Mouse (Mus musculus) hindbrain, postnatal 0 days (tissue): ENCODE measurements around the gene Vmn2r59. TPM values are rescaled to one million over a fixed set of nuclear protein-coding genes. Genes with fewer than 3 reads are reported as not detected.
"Not testable (repeated sequence)": the region's sequence is repeated elsewhere in the genome, so short reads cannot be mapped to it uniquely, and the experiment has no call there.

Experiments
- ATAC-seq: fragments of 200-750 bp; cut with Nextera tagmentation; 2 replicates; pipeline ENCODE4 v1.8.0; 2017; ENCODE audit warnings: mild to moderate bottlenecking, moderate TSS enrichment, moderate library complexity
- DNase-seq: peaks from one replicate; pipeline ENCODE4 v3.0.0-alpha.2; 2015; ENCODE audit warnings: low spot score
- H3K27ac ChIP-seq: fragments of 300-500 bp; sonication (generic); 2 replicates; pipeline ENCODE4 v1.5.1; 2014; ENCODE audit warnings: mild to moderate bottlenecking
- H3K27me3 ChIP-seq: fragments of 300-500 bp; sonication (generic); 2 replicates; pipeline ENCODE4 v1.6.1; 2014; ENCODE audit warnings: low read length, mixed read lengths; ENCODE audit not compliant: insufficient read depth
- H3K36me3 ChIP-seq: fragments of 300-500 bp; sonication (generic); 2 replicates; pipeline ENCODE4 v1.6.1; 2014; ENCODE audit warnings: low read length, mixed read lengths; ENCODE audit not compliant: insufficient read depth
- H3K4me1 ChIP-seq: fragments of 300-500 bp; sonication (generic); 2 replicates; pipeline ENCODE4 v1.6.1; 2014; ENCODE audit warnings: antibody characterized with exemption, low read length, mixed read lengths; ENCODE audit not compliant: insufficient read depth
- H3K4me2 ChIP-seq: fragments of 300-500 bp; sonication (generic); 2 replicates; pipeline ENCODE4 v1.6.1; 2014; ENCODE audit warnings: low read depth, mild to moderate bottlenecking, low read length, moderate library complexity, mixed read lengths
- H3K4me3 ChIP-seq: fragments of 300-500 bp; sonication (generic); 2 replicates; pipeline ENCODE4 v1.5.1; 2014; ENCODE audit warnings: low read length
- H3K9ac ChIP-seq: fragments of 300-500 bp; sonication (generic); replicated peaks from 2 replicates; pipeline ENCODE4 v1.6.1; 2014; ENCODE audit warnings: mild to moderate bottlenecking, low read length, moderate library complexity, mixed read lengths
- H3K9me3 ChIP-seq: fragments of 300-500 bp; sonication (generic); 2 replicates; pipeline ENCODE4 v1.6.1; 2016; ENCODE audit warnings: low read length, mixed read lengths
- CTCF ChIP-seq: IDR thresholded peaks from 2 replicates; pipeline ENCODE4 v1.5.1; 2016; ENCODE audit warnings: antibody characterized with exemption, control low read depth, low read depth
- WGBS: fragments of 180-500 bp; shearing (Covaris S2); extraction: QIAGEN DNeasy Blood & Tissue Kit; methylation state at CpG from one replicate; pipeline ENCODE4 v1.1.7; 2014; 5-methylcytosine and 5-hydroxymethylcytosine counted together
- polyA plus RNA-seq: library from polyadenylated mRNA; unstranded; fragments of >200 nt; fragmentation: Nextera tagmentation; extraction: Ambion mirVana; gene quantifications from 2 replicates; pipeline ENCODE4 v1.2.1, GENCODE M21; 2015
- total RNA-seq: library from RNA; depleted of rRNA; stranded (reverse); fragments of >200 nt; gene quantifications from 2 replicates; pipeline ENCODE4 v1.2.3, GENCODE M21; 2014; rRNA removed

The Vmn2r59 gene
- total RNA-seq: not detected in 2 replicates
- polyA plus RNA-seq: not detected in 2 replicates

DNA sequence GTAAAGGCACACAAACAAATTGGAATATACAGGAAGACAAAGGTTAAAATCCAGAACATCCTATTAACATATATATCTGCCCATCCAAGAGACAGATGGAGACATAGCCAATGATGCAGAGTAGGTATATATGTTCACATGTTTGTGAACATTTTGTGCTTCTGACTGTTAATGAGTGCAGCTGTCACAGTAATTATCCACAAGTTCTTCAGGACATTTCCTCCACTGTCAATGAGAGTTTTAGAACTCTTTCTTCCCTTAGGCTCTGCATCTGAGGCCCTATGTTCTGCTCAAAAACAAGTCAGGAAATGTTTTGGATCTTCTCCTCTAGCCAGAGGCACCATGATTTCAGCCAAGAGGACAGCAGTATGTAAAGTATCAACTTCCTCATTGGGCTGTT, at the start of gene Vmn2r59:
TSS of gene Vmn2r59 (minus strand) at position 101 of the 400 bp plus-strand sequence.
- Histone ChIP-seq H3K9ac (no peak within 1 kb of the TSS), H3K27ac (no peak within 1 kb of the TSS), H3K4me1 (no peaks in the 10 kb centered on the region), H3K4me2 (no peak within 1 kb of the TSS), H3K27me3 (no peaks in the 10 kb centered on the region), H3K9me3 (0 out of 2 replicates have a peak, but pooled peaks cover 3% of the 10 kb centered on the region), H3K4me3 (no peak within 1 kb of the TSS), H3K36me3 (no peaks in the 10 kb centered on the region)
- DNase-seq (no peak), ATAC-seq (no peak)
- TF ChIP-seq CTCF: no peak

DNA sequence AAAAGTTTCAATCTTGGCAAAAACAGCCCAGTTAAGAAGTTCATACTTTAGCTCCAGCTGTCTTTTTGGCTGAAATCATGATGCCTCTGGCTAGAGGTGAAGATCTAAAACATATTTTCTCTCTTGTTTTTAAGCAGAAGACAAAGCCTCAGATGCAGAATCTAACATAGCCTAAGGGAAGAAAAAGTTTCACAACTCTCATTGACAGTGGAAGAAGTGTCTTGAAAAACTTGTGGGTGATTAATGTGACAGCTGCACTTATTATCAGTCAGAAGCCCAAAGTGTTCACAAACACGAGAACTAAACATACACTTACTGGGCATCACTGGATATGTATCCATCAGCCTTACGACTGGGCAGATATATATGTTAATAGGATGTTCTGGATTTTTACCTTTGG, 48.6 kb upstream of the Vmn2r59 start, which contains the start of gene Vmn2r60:
TSS of gene Vmn2r60 (plus strand) at position 301 of the 400 bp plus-strand sequence.
- no peaks in the 10 kb centered on the region for H3K27me3 ChIP-seq
- no peak within 1 kb of the TSS for H3K4me2 ChIP-seq
- ATAC-seq (no peak), DNase-seq (no peak)
- no peaks in the 10 kb centered on the region for H3K4me1 ChIP-seq
- no peak within 1 kb of the TSS for H3K4me3 ChIP-seq
- no peaks in the 10 kb centered on the region for H3K36me3 ChIP-seq
- WGBS: 70% methylated on average over 2 of the region's 2 CpGs
- H3K9ac ChIP-seq: no peak within 1 kb of the TSS
- peaks cover 10% of the 10 kb centered on the region; the same call in 1 of the 2 replicates for H3K9me3 ChIP-seq
- TF ChIP-seq CTCF: no peak
- no peak within 1 kb of the TSS for H3K27ac ChIP-seq

DNA sequence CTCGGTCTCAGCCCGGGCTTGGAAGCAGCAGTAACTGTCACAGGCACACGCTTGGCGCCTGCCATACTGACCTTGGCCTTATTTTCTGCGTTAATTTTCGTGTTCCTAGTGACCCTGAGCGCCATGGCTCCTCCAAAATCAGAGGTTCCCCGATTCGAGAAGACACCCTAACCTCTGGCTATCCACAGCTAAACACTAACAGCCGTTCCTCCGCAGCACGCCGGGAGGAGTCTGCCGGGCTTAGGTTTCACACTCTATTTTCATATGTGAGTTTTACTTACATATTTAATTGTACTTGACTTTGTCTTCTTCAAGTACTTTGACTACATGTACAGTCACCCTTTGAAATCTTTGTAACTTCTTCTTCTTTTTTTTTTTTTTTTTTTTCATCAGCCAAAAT, 48.2 kb upstream of the Vmn2r59 start:
- not testable (repeated sequence) for H3K27ac ChIP-seq, H3K9me3 ChIP-seq, H3K4me3 ChIP-seq, DNase-seq, ATAC-seq, H3K4me2 ChIP-seq, H3K4me1 ChIP-seq, H3K9ac ChIP-seq, H3K36me3 ChIP-seq, H3K27me3 ChIP-seq
- 75% methylated on average over 9 of the region's 14 CpGs for WGBS

Other genes starting within 250 kb of the Vmn2r59 start
- gene Vmn2r58, start 186.3 kb downstream of the Vmn2r59 start, total RNA-seq: not detected in 2 replicates
- gene Vmn2r58, start 186.3 kb downstream of the Vmn2r59 start, polyA plus RNA-seq: not detected in 2 replicates
- not detected in 2 replicates for gene Vmn2r60, start 48.7 kb upstream of the Vmn2r59 start, total RNA-seq
- not detected in 2 replicates for gene Vmn2r60, start 48.7 kb upstream of the Vmn2r59 start, polyA plus RNA-seq
- gene Vmn2r61, start 201.0 kb upstream of the Vmn2r59 start, total RNA-seq: not detected in 2 replicates
- gene Vmn2r61, start 201.0 kb upstream of the Vmn2r59 start, polyA plus RNA-seq: not detected in 2 replicates